Mouse (Mus musculus): ENCODE measurements around the gene Zfhx2. TPM values are rescaled to one million over a fixed set of nuclear protein-coding genes. Genes with fewer than 3 reads are reported as not detected.
A peak's percentile ranks its signal among the peaks of the same experiment; 100 is the strongest.

Gene Zfhx2
- polyA plus RNA-seq (2015; fragmentation: Nextera tagmentation; extraction: Ambion mirVana): 1.1 and 1.5 TPM in 2 replicates

DNA sequence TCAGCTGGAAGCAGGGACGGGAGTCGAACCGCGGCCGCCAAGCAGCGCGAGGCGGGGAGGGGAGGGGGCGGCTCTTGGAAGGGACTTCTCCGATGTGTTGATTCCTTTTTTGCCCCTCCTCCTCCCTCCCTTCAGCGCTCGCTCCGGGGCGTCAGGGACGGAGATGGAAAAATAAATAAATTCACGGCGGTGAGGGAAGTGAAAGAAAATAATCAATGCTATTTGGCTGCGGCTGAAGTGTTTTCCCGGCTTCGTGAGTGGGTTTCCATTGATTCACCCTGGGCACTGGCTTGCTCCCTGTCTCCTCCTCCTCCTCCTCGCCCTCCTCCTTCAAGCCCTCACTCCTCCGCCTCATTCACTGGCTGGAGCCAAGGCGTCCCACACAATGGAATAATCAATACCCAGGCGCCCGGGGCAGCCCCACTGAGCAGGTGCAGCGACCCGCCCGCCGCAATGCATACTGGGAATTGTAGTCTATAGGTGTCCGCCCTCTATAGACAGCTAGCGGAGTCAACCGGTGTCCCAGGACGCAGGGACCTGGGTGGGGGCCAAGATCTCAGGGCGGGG is at the start of gene Zfhx2:
Gene Zfhx2 (minus strand): TSS at position 314 of the 567 bp plus-strand sequence.
- DNase-seq (ENCODE audit: low spot score): peak; percentile 87

GRCm38 (mm10) chr14:55139313-55139712 is 47.2 kb upstream of the Zfhx2 start:
- DNase-seq (ENCODE audit: low spot score): no peak

DNA sequence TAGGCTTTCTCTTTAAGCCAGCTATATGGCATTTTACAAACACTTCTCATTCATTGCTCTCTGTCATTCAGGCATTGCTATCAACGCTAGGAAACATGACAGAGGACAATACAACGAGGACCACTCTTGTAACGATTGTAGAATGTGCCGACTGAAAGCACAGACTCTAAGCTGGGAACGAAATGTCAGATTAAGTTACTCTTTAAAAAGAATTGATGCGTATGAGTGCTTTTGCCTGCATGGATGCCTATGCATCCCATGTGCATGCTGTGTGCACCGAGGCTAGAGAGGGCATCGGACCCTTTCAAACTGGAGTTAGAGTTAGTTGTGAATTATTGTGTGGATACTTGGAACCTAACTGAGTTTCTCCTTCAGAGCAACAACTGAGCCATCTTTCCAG is 43.6 kb upstream of the Zfhx2 start:
- no peak for DNase-seq (ENCODE audit: low spot score)

- DNase-seq (ENCODE audit: low spot score): no peak
Observed at GRCm38 (mm10) chr14:55126521-55126920, 34.4 kb upstream of the Zfhx2 start.

DNA sequence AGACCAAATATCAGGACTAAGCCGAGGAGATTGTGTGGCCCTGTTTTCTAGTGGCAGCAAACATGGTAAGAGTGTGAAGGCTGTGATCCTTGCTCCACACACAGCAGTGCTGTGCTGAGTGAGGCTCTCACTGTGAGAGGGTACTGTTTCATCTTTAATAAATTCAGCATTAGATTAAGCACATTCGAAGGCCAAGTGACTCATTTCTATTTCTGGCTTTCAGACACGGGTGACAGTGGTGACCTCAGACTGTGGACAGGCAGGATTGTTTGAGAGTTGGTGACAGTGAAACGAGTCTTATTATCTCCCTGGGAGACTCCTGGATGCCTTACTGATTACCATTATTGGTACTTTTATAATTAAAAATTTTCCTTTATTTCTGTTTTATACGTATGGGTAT is 33.6 kb upstream of the Zfhx2 start:
- no peak for DNase-seq (ENCODE audit: low spot score)

DNA sequence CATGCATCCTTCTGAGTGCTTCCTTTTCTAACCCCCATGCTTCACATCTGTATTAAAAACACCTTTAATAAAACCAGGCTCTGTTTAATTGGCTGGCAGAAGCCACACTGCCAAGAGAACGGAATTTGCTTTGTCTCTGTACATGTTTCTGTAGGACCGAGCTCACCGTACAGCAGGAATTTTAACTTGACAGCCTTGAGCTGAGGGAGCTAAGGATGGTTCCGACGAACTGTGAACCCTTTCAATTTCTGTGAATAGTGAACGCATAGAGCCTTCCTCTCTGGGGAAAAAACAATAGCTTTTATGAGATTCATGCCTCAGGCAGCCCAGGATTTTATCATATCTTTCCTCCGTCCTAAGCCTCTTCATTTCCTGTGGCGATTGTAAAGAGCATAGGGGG is 30.2 kb upstream of the Zfhx2 start:
- no peak for DNase-seq (ENCODE audit: low spot score)

DNA sequence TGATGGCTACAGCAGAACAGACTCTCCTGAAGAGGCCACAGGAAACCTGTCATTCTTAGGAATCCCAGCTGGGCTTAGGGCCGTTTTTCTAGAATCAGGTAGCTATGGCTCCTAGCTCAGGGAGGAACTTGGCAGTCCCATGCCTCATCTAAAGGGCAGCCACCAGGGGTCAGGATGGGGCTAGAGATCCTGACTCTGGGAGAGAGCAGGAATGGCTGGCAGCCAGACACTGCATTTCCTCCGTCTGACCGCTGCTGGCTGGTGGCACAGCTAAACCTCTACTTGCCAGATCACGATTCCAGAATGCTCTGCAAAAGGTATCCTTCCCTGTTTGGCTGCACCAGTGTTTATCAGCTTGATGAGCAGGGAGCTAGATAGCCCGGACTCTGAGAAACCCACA is 29.8 kb upstream of the Zfhx2 start:
- DNase-seq (ENCODE audit: low spot score): peak; percentile 15

GRCm38 (mm10) chr14:55119421-55120134 is 27.5 kb upstream of the Zfhx2 start:
- DNase-seq (ENCODE audit: low spot score): no peak

DNA sequence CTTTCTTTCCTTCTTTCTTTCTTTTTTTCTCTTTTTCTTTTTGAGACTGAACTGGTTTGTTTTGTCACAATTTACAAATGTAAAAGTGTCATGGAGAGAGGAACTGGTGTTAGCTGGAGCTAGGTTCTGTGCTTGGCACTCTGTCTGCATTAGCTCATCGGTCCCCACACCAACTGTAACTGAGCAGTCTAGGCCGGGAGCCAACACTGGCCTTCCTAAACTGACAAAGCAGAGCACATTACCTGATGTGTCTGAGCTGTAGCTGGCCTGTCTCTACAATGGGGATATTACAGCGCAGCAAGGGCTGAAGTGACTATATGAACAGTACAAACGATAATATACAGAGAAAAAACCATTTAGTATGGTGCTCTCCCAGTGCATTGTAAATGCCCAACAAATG is 26.7 kb upstream of the Zfhx2 start:
- no peak for DNase-seq (ENCODE audit: low spot score)

DNA sequence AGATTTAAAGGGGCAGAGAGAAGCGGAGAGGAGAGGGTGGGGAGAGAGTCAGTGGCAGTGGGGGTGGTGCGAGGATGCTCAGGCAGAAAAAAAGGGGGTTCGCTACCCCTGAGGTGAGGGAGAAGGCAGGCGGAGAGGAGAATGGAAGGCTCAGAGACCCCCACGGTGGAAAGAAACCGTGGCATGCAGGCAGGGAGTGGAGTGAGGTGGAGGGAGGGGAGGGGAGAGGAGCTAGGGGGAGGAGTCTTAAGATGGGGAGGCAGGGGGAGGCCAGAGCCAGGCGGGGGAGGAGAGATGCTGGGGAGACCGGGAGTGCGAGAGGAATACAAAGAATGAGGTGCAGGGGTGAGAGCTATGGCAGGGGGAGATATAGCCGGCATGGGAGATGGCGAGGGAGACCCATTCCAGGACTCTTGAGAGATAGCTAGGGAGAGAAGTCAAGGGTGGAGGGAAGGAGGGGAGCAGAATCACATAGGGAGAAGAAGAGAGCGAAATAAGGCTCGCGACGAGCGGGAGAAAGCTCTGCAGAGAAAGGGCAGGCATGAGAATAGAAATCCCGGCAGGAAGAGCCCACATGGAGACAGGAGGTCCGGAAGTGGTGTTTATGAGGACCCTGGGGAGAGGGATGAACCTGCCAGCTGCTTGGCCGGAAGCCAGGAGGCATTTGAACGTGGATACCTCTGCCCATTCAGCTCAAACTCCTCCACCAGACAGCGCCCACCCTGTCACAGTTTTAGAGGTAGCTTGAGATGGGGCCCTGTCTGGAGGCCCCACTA is 24.5 kb upstream of the Zfhx2 start, which contains the start of gene Jph4:
Gene Jph4 (minus strand): TSS at position 511 of the 776 bp plus-strand sequence.
- no peak for DNase-seq (ENCODE audit: low spot score)

- DNase-seq (ENCODE audit: low spot score): no peak
Observed at GRCm38 (mm10) chr14:55115846-55116245, 23.7 kb upstream of the Zfhx2 start.

DNA sequence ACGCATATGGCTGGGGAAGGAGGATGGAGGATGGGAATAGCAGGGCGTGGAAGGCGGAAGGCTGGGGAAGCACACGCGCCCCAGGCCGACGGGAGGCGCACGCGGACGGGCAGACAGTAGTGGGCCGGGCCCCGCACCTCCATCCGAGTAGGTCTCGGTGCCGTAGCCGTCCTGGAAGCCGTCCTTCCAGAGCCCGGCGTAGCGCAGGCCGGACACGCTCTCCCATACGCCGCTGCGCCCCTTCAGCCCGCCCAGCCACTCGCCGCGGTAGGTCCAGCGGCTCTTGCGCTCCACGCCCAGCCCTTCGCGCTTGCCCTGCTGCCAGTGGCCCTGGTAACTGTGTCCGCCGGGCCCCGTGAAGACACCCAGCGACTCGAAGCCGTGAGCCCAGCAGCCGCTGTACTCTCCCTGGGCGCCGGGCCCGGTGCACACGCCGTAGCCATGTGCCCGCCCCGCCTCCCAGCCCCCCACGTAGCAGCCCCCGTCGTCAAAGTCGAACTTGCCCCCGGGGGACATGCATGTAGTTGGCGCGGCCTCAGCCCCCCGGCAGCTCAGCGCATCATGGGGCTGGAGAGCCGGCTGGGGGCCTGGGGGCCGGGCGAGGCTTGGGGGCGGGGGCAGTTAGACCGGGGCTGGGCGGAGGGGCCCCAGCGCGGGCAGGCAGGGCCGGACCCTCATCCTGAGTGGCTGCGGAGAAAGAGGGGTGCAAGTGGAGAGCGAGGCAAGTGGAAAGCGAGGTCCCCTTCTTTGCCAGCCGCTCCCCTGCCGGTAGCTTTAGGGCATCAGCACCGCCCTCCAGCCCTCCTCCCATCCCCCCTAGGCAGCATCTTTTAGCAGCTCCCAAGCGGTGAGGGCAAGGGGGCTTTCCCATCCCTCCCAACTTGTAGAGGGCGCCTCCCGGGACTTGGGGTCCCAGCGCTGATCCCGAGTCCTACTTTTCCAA is 22.9 kb upstream of the Zfhx2 start:
- peak; percentile 20 for DNase-seq (ENCODE audit: low spot score)

DNA sequence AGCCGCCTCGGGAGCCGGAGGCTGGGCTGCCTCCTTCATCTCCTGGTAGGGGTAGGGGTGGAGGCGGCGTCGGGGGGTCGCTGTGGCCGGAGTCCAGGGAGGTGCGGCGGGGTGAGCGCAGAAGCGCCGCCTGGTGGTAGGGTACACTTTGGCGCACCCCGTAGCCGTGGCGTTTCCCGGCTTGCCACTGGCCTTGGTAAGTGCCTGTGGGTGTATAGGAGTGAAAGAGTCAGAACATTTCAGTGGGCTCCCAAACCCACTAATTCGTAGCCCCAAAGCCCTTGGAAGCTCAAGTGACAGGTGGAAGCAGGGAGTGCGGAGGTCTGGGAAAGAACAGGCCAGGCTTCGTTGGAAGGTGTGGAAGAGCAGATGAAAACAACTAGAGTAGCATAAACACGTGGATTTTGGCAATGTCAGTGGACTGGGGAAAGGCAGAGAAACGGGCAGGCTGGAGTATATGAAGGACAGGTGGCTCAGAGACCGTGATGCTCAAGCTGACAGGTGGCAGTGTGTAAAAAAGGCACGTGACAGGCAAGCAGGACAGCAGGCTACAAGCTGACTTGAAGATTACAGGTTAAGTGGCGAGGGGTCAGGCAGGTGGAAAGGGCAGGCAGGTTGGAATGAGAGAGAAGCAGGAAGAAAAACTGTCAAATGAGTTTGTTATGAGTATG is 22.0 kb upstream of the Zfhx2 start:
- peak; percentile 15 for DNase-seq (ENCODE audit: low spot score)

GRCm38 (mm10) chr14:55113351-55113974 is 21.3 kb upstream of the Zfhx2 start:
- DNase-seq (ENCODE audit: low spot score): no peak

GRCm38 (mm10) chr14:55111720-55112119 is 19.6 kb upstream of the Zfhx2 start:
- no peak for DNase-seq (ENCODE audit: low spot score)

GRCm38 (mm10) chr14:55110076-55110475 is 18.0 kb upstream of the Zfhx2 start:
- no peak for DNase-seq (ENCODE audit: low spot score)

GRCm38 (mm10) chr14:55109048-55109873 is 17.1 kb upstream of the Zfhx2 start:
- DNase-seq (ENCODE audit: low spot score): no peak

DNA sequence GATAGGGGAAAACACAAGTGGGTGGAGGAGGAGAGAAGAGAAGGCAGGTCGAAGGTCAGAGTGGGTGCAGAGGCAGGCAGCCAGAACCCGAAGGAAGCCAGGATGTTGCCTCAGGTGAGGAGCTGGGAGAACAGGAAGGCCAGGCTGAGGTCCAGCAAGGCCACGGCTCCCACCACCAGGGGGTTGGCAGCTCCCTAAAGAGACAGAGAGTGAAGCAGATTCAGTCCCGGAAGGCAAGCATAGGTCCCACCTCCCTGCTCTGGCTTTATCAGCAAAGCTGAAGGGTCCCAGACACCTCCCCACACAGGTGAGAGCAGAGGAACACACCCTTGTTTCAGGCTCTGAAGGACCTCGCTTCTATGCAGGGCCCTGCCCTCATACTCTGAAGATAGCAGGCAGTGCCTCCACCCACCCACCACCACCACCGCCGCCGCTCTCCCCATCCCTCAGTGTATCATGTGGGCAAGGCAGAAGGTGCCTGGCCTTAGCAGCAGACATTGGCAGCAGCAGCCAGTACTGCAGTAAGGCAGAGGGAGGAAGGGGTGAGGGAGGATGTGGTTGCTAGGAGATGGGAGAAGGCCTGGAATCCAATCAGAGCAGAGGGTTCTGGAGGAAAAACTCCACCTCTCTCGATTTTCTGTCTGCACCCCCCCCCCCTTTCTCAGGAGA is 16.2 kb upstream of the Zfhx2 start:
- no peak for DNase-seq (ENCODE audit: low spot score)

DNA sequence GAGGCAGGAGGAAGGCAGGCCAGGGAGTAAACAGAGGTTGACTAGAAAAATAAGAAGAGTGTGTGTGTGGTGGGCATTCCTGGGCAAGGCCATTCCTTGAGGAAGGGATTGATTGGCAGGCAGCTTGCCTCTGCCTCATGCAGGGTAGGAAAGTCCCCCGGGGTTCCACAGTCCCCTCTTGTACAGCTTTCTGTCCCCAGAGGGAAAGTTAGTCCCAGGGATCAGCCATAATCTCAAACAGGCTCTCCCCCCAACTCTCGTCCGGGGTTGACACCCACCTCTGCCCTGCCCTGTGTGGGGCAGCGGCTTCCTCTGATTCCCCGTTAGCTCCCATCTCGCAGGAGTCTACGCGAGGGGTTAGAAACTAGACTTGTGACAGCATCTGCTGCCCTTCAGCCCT is 14.9 kb upstream of the Zfhx2 start:
- no peak for DNase-seq (ENCODE audit: low spot score)

Measured in thymus, postnatal 0 days (tissue).